Mouse (Mus musculus): Measurements from ENCODE around the gene Cib1. TPM values are rescaled to one million over a fixed set of nuclear protein-coding genes. Genes with fewer than 3 reads are reported as not detected.

The Cib1 gene
- polyA plus RNA-seq, 1 experiment from 2014 or later: 42.3 TPM

DNA sequence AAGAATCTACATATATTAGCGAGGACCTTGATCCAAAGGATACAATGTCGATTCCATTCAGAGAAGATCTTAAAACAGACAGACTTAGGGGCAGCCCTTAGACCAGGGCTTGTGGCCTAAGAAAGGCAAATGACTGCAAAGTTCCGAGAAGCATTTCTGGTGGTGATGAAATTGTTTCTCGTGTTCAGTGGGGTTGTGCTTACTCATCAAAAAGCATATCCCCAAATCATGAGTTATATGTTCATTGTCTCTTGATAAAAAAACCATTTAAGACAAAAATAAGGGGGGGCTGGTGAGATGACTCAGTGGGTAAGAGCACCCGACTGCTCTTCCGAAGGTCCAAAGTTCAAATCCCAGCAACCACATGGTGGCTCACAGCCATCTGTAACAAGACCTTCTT is 53.3 kb downstream of the Cib1 start:
- Histone ChIP-seq H3K4me1 (no peaks in the 10 kb centered on the region), H3K27me3 (no peaks in the 10 kb centered on the region), H3K4me2 (replicated peaks) (no peak overlapping the region), H3K27ac (replicated peaks) (no peak overlapping the region), H3K9ac (replicated peaks) (no peak overlapping the region), H3K9me3 (no peaks in the 10 kb centered on the region), H3K4me3 (no peak overlapping the region), H3K36me3 (no peaks in the 10 kb centered on the region)
- WGBS: 90% methylated on average over 6 of the region's 6 CpGs
- ATAC-seq (ENCODE audit: low FRiP score, low read depth): no peak

DNA sequence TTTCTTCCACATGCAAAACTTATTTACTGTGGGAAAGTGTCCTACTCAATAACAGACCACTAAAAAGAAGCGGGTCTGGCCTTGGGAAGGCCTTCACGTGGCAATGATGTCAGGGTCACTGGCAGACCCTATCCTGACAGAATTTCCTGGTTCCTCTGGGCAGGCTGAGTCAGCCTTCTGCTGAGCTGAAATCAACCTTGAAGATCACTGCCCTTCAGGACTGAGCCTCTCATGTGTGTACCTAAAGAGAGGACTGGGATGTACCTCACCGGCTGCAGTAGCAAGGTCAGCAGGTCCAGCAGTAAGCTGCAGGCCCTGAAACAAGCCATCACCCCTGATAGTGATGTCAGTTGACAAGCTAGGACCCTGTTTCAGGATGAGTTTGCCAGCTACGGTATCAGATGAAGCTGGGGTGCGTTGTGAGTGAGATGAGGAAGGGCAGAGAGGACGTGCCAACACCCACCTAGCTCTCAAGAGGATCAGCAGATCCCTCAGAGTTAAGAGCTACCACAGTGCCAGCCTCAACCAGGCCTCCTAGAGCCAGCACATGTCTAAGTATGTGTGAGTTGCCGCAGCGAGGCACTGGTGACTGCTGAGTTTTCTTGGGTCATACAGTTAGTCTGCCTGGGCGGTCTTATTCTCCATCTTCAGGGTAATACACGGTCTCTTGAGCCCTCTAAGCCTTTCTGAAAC is 54.4 kb downstream of the Cib1 start:
- H3K4me1 ChIP-seq: no peaks in the 10 kb centered on the region
- no peaks in the 10 kb centered on the region for H3K9me3 ChIP-seq
- no peak overlapping the region for H3K27ac ChIP-seq (replicated peaks)
- no peak overlapping the region for H3K4me3 ChIP-seq
- no peaks in the 10 kb centered on the region for H3K27me3 ChIP-seq
- no peak overlapping the region for H3K4me2 ChIP-seq (replicated peaks)
- no peak overlapping the region for H3K9ac ChIP-seq (replicated peaks)
- WGBS: 92% methylated on average over 10 of the region's 10 CpGs
- no peaks in the 10 kb centered on the region for H3K36me3 ChIP-seq
- no peak for ATAC-seq (ENCODE audit: low FRiP score, low read depth)

DNA sequence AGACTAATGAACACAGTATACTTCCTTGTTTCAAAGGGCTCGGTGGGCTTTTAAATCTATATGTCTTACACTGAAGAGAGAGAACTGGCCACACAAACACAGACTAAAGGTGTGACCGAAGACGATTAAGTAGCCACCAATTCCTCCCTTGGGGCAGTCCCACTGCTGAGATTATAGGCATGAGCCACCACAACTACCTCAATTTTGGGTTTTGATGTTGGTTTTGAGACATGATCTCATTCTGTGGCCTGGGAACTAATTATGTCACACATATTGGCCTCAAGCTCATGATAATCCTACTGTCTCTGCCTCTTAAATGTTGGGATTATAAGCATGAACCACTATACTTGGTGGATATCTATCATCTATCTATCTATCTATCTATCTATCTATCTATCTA is 55.2 kb downstream of the Cib1 start:
- Histone ChIP-seq H3K27ac (replicated peaks) (no peak overlapping the region), H3K9me3 (no peaks in the 10 kb centered on the region), H3K36me3 (no peaks in the 10 kb centered on the region), H3K27me3 (no peaks in the 10 kb centered on the region), H3K4me3 (no peak overlapping the region), H3K9ac (replicated peaks) (no peak overlapping the region), H3K4me2 (replicated peaks) (no peak overlapping the region), H3K4me1 (no peaks in the 10 kb centered on the region)
- ATAC-seq (ENCODE audit: low FRiP score, low read depth): no peak
- 97% methylated on average over 3 of the region's 3 CpGs for WGBS

Other genes with a start within 250 kb of the Cib1 start
- gene Zfp710, start 208.0 kb downstream of the Cib1 start, polyA plus RNA-seq (2016; fragmentation: Nextera tagmentation; extraction: Ambion mirVana): 31.1 and 32.8 TPM in 2 replicates
- 331 and 347 TPM in 2 replicates for gene Idh2, start 117.4 kb downstream of the Cib1 start, polyA plus RNA-seq (2016; fragmentation: Nextera tagmentation; extraction: Ambion mirVana)
- 17.7 and 20.9 TPM in 2 replicates for gene Sema4b, start 46.0 kb downstream of the Cib1 start, polyA plus RNA-seq (2016; fragmentation: Nextera tagmentation; extraction: Ambion mirVana)
- gene Gdpgp1, start 52 bp upstream of the Cib1 start, polyA plus RNA-seq (2016; fragmentation: Nextera tagmentation; extraction: Ambion mirVana): 4.0 and 4.6 TPM in 2 replicates
- gene Ttll13, start 13.6 kb upstream of the Cib1 start, polyA plus RNA-seq (2016; fragmentation: Nextera tagmentation; extraction: Ambion mirVana): 1.9 and 2.4 TPM in 2 replicates
- gene Ngrn, start 28.4 kb upstream of the Cib1 start, polyA plus RNA-seq (2016; fragmentation: Nextera tagmentation; extraction: Ambion mirVana): 56.7 and 57.5 TPM in 2 replicates
- 18.5 and 21.4 TPM in 2 replicates for gene Vps33b, start 36.8 kb upstream of the Cib1 start, polyA plus RNA-seq (2016; fragmentation: Nextera tagmentation; extraction: Ambion mirVana)
- gene Prc1, start 61.6 kb upstream of the Cib1 start, polyA plus RNA-seq (2016; fragmentation: Nextera tagmentation; extraction: Ambion mirVana): 175 and 180 TPM in 2 replicates
- 14.2 and 16.2 TPM in 2 replicates for gene Rccd1, start 91.6 kb upstream of the Cib1 start, polyA plus RNA-seq (2016; fragmentation: Nextera tagmentation; extraction: Ambion mirVana)
- gene Unc45a, start 108.2 kb upstream of the Cib1 start, polyA plus RNA-seq (2016; fragmentation: Nextera tagmentation; extraction: Ambion mirVana): 51.4 and 54.9 TPM in 2 replicates
- gene Hddc3, start 110.3 kb upstream of the Cib1 start, polyA plus RNA-seq (2016; fragmentation: Nextera tagmentation; extraction: Ambion mirVana): 24.3 and 24.8 TPM in 2 replicates
- 23.1 and 26.0 TPM in 2 replicates for gene Man2a2, start 138.6 kb upstream of the Cib1 start, polyA plus RNA-seq (2016; fragmentation: Nextera tagmentation; extraction: Ambion mirVana)
- 7.1 and 11.3 TPM in 2 replicates for gene Fes, start 155.1 kb upstream of the Cib1 start, polyA plus RNA-seq (2016; fragmentation: Nextera tagmentation; extraction: Ambion mirVana)
- 4.0 and 5.6 TPM in 2 replicates for gene Furin, start 172.6 kb upstream of the Cib1 start, polyA plus RNA-seq (2016; fragmentation: Nextera tagmentation; extraction: Ambion mirVana)

Measured in midbrain, embryonic 12.5 days (tissue).